Mouse (Mus musculus) liver, embryonic 11.5 days (tissue): ENCODE results near the gene Entpd1. TPM values are rescaled to one million over a fixed set of nuclear protein-coding genes. Genes with fewer than 3 reads are reported as not detected.
A peak's percentile ranks its signal among the peaks of the same experiment; 100 is the strongest.
"Not testable (repeated sequence)": the region's sequence is repeated elsewhere in the genome, so short reads cannot be mapped to it uniquely, and the experiment has no call there.

Experiments used
- ATAC-seq: fragments of 200-750 bp; cut with Nextera tagmentation; replicated peaks from 2 replicates; pipeline ENCODE4 v1.8.0; 2017; ENCODE audit warnings: moderate number of reproducible peaks, mild to moderate bottlenecking, moderate TSS enrichment, moderate library complexity; ENCODE audit not compliant: low FRiP score
- DNase-seq: peaks from one replicate; pipeline ENCODE4 v3.0.0-alpha.2; 2017; ENCODE audit warnings: low spot score
- H3K27ac ChIP-seq: fragments of 300-500 bp; sonication (generic); 2 replicates; pipeline ENCODE4 v1.5.1; 2014; ENCODE audit warnings: mild to moderate bottlenecking, low read depth, low read length, control low read depth
- H3K27me3 ChIP-seq: fragments of 300-500 bp; sonication (generic); replicated peaks from 2 replicates; pipeline ENCODE4 v1.6.1; 2014; ENCODE audit warnings: low read length, mixed read lengths; ENCODE audit not compliant: control insufficient read depth, insufficient read depth
- H3K36me3 ChIP-seq: fragments of 300-500 bp; sonication (generic); 2 replicates; pipeline ENCODE4 v1.6.1; 2014; ENCODE audit warnings: mild to moderate bottlenecking, low read length, moderate library complexity, mixed read lengths; ENCODE audit not compliant: control insufficient read depth, insufficient read depth
- H3K4me1 ChIP-seq: fragments of 300-500 bp; sonication (generic); replicated peaks from 2 replicates; pipeline ENCODE4 v1.6.1; 2014; ENCODE audit warnings: low read length, mixed read lengths; ENCODE audit not compliant: control insufficient read depth, insufficient read depth
- H3K4me2 ChIP-seq: fragments of 300-500 bp; sonication (generic); 2 replicates; pipeline ENCODE4 v1.6.1; 2014; ENCODE audit warnings: mild to moderate bottlenecking, control low read depth, moderate library complexity
- H3K4me3 ChIP-seq: fragments of 300-500 bp; sonication (generic); 2 replicates; pipeline ENCODE4 v1.5.1; 2014; ENCODE audit warnings: low read depth, low read length, control low read depth
- H3K9ac ChIP-seq: fragments of 300-500 bp; sonication (generic); 2 replicates; pipeline ENCODE4 v1.6.1; 2014; ENCODE audit warnings: low read depth, low read length, control low read depth
- H3K9me3 ChIP-seq: fragments of 300-500 bp; sonication (generic); 2 replicates; pipeline ENCODE4 v1.6.1; 2016; ENCODE audit warnings: low read length, inconsistent platforms, mixed read lengths; ENCODE audit not compliant: control insufficient read depth
- WGBS: fragments of 180-500 bp; shearing (Covaris S2); extraction: QIAGEN DNeasy Blood & Tissue Kit; methylation state at CpG from one replicate; pipeline ENCODE4 v1.1.7; 2014; 5-methylcytosine and 5-hydroxymethylcytosine counted together
- polyA plus RNA-seq: library from polyadenylated mRNA; unstranded; fragments of >200 nt; fragmentation: Nextera tagmentation; extraction: Ambion mirVana; gene quantifications from 2 replicates; pipeline ENCODE4 v1.2.1, GENCODE M21; 2014

Entpd1 gene
- polyA plus RNA-seq, 1 experiment from 2014 or later, result 3.0 TPM

DNA sequence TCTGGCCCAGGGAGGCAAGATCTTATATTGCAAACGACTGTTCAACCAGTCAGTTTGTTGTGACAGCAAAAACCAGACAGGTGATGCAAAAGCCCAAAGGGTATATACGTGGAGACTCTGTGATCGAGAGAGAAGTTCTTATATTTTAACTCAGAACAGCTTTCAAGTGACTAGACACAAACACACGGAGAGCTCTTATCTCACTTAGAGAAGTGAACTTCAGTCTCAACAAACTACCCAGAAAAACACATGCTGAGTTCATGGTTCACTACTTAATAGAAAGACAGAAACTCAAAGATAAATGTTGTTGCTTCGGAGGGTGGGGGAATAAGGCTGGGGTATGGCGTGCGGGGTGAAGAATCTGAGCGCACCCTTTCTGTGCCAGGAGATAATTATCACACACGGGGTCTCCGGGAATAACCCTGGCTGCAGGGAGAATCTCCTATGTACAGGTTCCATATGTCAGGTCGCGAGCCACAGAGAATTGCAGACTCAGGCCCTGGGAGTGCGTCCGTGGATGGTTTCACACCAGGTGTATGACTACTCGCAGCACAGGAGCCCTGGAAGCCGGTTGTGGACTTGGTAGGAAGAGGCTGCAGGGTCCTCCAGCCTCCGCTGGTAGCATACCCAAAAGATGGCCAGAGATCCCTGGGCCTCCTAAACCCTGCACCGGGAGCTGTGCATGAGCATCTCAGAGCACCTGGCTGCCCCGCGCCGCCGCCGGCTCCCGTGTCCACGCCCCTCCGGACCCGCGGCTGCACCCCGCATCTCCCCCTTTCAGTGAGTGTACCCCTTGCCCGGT is 24.5 kb upstream of the Entpd1 start:
- H3K9ac ChIP-seq, result peak overlapping the region; percentile 81
- ATAC-seq (peak; percentile 56), DNase-seq (no peak)
- peak overlapping the region; percentile 85 for H3K4me3 ChIP-seq
- H3K4me2 ChIP-seq, result peak overlapping the region; percentile 77
- peaks cover 2% of the 10 kb centered on the region; the same call in 1 of the 2 replicates for H3K36me3 ChIP-seq
- H3K27me3 ChIP-seq, result no peaks in the 10 kb centered on the region
- 4% methylated on average over 30 of the region's 30 CpGs for WGBS
- H3K4me1 ChIP-seq, result peaks cover 19% of the 10 kb centered on the region
- peak overlapping the region; percentile 79 for H3K27ac ChIP-seq
- no peaks in the 10 kb centered on the region for H3K9me3 ChIP-seq

- H3K27me3 ChIP-seq, result no peaks in the 10 kb centered on the region
- peaks cover 2% of the 10 kb centered on the region; the same call in 1 of the 2 replicates for H3K36me3 ChIP-seq
- DNase-seq, result peak; percentile 92
- no peaks in the 10 kb centered on the region for H3K9me3 ChIP-seq
- H3K27ac ChIP-seq, result peak within 1 kb of the TSS; percentile 79
- H3K4me1 ChIP-seq, result peaks cover 19% of the 10 kb centered on the region
- H3K9ac ChIP-seq, result peak within 1 kb of the TSS; percentile 81
- WGBS, result 0% methylated on average over 34 of the region's 34 CpGs
- peak within 1 kb of the TSS; percentile 85 for H3K4me3 ChIP-seq
- peak; percentile 88 for ATAC-seq
- peak within 1 kb of the TSS; percentile 77 for H3K4me2 ChIP-seq
These were observed 23.9 kb upstream of the Entpd1 start, which contains the start of gene Aldh18a1 for GRCm38 (mm10) chr19:40588293-40588654. Gene Aldh18a1, minus strand, starts transcription at chr19:40588463.

- H3K27me3 ChIP-seq, result no peaks in the 10 kb centered on the region
- H3K36me3 ChIP-seq, result peaks cover 2% of the 10 kb centered on the region; the same call in 1 of the 2 replicates
- no peaks in the 10 kb centered on the region for H3K9me3 ChIP-seq
- H3K9ac ChIP-seq, result peak overlapping the region; percentile 81
- under 1% methylated on average over 18 of the region's 18 CpGs for WGBS
- peak; percentile 68 for ATAC-seq
- H3K4me2 ChIP-seq, result peak overlapping the region; percentile 77
- DNase-seq, result peak; percentile 87
- peak overlapping the region; percentile 60; the same call in 1 of the 2 replicates for H3K27ac ChIP-seq
- H3K4me1 ChIP-seq, result peaks cover 19% of the 10 kb centered on the region
- peak overlapping the region; percentile 85 for H3K4me3 ChIP-seq
These were observed 23.2 kb upstream of the Entpd1 start for GRCm38 (mm10) chr19:40588847-40589529.

DNA sequence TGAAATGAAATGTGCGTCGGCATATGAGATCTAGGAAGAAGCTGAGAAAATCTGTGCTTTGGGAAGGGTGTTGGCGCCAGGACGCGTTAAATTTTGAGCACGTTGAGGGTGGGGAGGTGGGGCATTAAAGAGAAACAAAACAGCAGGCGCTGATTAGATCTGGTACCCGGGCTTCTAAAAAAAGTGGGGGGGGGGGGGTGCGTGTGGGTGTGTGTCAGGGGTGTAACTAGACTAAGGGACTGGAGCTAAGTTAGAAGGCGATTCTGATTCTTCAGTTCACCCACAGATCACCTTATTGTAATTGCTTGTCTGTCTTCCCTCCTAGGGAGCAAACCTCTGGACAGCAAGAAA is 22.7 kb upstream of the Entpd1 start:
- Histone ChIP-seq H3K36me3 (peaks cover 2% of the 10 kb centered on the region; the same call in 1 of the 2 replicates), H3K27ac (no peak overlapping the region), H3K4me2 (peak overlapping the region; percentile 77), H3K9ac (peak overlapping the region; percentile 57), H3K4me1 (peaks cover 19% of the 10 kb centered on the region), H3K27me3 (no peaks in the 10 kb centered on the region), H3K4me3 (peak overlapping the region; percentile 85), H3K9me3 (no peaks in the 10 kb centered on the region)
- ATAC-seq, result 0 out of 2 replicates have a peak, but pooled peaks have one; percentile 1
- DNase-seq, result no peak
- WGBS, result 0% methylated on average over 10 of the region's 10 CpGs

DNA sequence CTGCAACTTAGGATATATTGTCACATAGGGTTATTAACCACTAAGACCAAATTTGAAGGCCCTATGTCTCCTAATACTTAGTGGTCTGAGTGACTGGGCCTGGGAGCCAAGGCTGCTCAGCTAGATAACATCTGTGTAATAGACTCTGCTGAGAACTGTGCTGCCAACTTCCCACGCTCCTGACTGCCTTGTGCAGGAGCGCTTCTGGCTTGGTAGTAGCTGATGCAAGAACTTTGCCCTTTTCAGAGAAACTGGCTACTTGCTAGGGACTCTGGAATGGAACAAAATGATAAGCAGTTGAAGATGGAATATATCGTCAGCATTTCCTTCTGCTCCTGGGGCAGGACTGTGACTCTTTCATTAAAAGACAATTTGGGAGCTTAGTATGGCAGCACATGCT is 16.9 kb upstream of the Entpd1 start:
- Histone ChIP-seq H3K9ac (no peak overlapping the region), H3K36me3 (no peaks in the 10 kb centered on the region; the same call in 1 of the 2 replicates), H3K4me3 (no peak overlapping the region), H3K27ac (no peak overlapping the region), H3K9me3 (no peaks in the 10 kb centered on the region), H3K4me1 (no peaks in the 10 kb centered on the region), H3K4me2 (no peak overlapping the region), H3K27me3 (no peaks in the 10 kb centered on the region)
- DNase-seq, result no peak
- ATAC-seq, result no peak
- 75% methylated on average over 3 of the region's 3 CpGs for WGBS

DNA sequence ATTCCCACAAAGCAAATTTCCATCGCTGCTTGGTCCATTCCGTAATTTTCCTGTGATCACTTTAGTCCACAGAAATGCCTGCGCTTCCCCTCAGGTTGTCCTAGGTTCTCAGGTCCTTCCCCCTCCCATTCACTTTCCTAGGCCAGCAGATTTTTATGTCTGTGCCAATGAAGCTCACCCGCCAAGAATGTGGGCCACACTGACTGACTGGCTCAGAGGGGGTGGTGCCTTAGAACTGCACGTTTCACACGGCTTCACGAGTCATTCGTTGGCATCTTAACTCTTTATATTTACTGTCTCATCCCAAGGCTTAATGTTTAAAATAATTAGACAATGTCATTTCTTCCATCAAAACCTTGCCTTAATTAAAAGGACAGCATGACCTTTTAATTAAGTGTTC is 16.3 kb upstream of the Entpd1 start:
- Histone ChIP-seq H3K4me2 (no peak overlapping the region), H3K4me1 (no peaks in the 10 kb centered on the region), H3K4me3 (no peak overlapping the region), H3K9me3 (no peaks in the 10 kb centered on the region), H3K27me3 (no peaks in the 10 kb centered on the region), H3K9ac (no peak overlapping the region), H3K27ac (no peak overlapping the region), H3K36me3 (no peaks in the 10 kb centered on the region; the same call in 1 of the 2 replicates)
- 84% methylated on average over 8 of the region's 8 CpGs for WGBS
- no peak for ATAC-seq
- no peak for DNase-seq

DNA sequence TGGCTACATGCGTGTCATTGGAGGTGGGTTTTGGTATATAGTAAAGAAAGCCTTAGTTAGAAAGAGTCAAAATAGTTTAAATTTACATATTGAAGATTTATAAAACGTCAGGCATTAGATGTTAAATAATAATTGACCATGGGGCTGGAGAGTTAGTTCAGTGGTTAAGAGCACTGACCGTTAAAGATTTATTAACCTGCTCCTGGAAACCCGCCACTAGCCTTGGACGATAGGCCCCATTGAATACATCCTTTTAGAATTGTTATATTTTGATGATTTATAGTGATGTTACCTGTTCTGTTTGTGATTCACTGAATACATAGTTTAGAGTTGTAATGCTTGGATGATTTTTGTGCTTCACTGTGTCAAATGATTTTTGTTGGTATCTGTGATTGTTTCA is 11.3 kb upstream of the Entpd1 start:
- H3K9ac ChIP-seq, H3K9me3 ChIP-seq, H3K4me2 ChIP-seq, H3K36me3 ChIP-seq, DNase-seq, ATAC-seq, H3K4me3 ChIP-seq, H3K27ac ChIP-seq, H3K4me1 ChIP-seq, H3K27me3 ChIP-seq: not testable (repeated sequence)
- WGBS, result 90% methylated on average over 5 of the region's 5 CpGs

GRCm38 (mm10) chr19:40601870-40602269 is 10.3 kb upstream of the Entpd1 start:
- Histone ChIP-seq H3K4me3 (no peak overlapping the region), H3K27ac (no peak overlapping the region), H3K9ac (no peak overlapping the region), H3K36me3 (no peaks in the 10 kb centered on the region), H3K4me1 (0 out of 2 replicates have a peak, but pooled peaks cover 2% of the 10 kb centered on the region), H3K27me3 (no peaks in the 10 kb centered on the region), H3K4me2 (no peak overlapping the region), H3K9me3 (no peaks in the 10 kb centered on the region)
- no peak for DNase-seq
- 56% methylated on average over 3 of the region's 3 CpGs for WGBS
- ATAC-seq, result peak; percentile 76
